Mouse (Mus musculus) spleen, postnatal 36 days (tissue): Measurements from ENCODE around the gene Zfp692.

ENCODE experiments used
- DNase-seq, 2 experiments: peaks; one replicate each; pipeline ENCODE4 v3.0.0; 2022; ENCODE audit warnings: low spot score in 2 of 2, mixed read lengths in 1 of 2

The Zfp692 gene

GRCm38 (mm10) chr11:58307411-58308080 lies 677 bp downstream of the Zfp692 start:
- DNase-seq = peak; percentile 40 to 49

- DNase-seq = no peak
Observed at GRCm38 (mm10) chr11:58308661-58309060, 1.8 kb downstream of the Zfp692 start.

- DNase-seq = no peak
Observed at GRCm38 (mm10) chr11:58314069-58314468, 7.2 kb downstream of the Zfp692 start.

GRCm38 (mm10) chr11:58315536-58316168 lies 8.8 kb downstream of the Zfp692 start:
- no peak for DNase-seq

- no peak for DNase-seq
Observed at GRCm38 (mm10) chr11:58316344-58316743, 9.5 kb downstream of the Zfp692 start.

- DNase-seq = no peak
Observed at GRCm38 (mm10) chr11:58316768-58317390, 10.0 kb downstream of the Zfp692 start.

GRCm38 (mm10) chr11:58322824-58323569 lies 16.1 kb downstream of the Zfp692 start:
- DNase-seq = peak; percentile 97 to 98

- no peak for DNase-seq
Observed at GRCm38 (mm10) chr11:58323570-58324340, 16.9 kb downstream of the Zfp692 start.

- no peak for DNase-seq
Observed at GRCm38 (mm10) chr11:58324614-58325229, 17.9 kb downstream of the Zfp692 start.

GRCm38 (mm10) chr11:58326781-58327180 lies 19.9 kb downstream of the Zfp692 start:
- no peak for DNase-seq

- no peak for DNase-seq
Observed at GRCm38 (mm10) chr11:58329906-58330275, 23.0 kb downstream of the Zfp692 start.

- peak; percentile 90 to 91 for DNase-seq
Observed at GRCm38 (mm10) chr11:58330276-58331148, 23.6 kb downstream of the Zfp692 start, which contains the start of the genes Zfp672 and Sh3bp5l. Gene Zfp672 (minus strand): TSS chr11:58330339. Gene Sh3bp5l (plus strand): TSS chr11:58330724.

GRCm38 (mm10) chr11:58331149-58331495 lies 24.3 kb downstream of the Zfp692 start:
- DNase-seq = no peak

- DNase-seq = no peak
Observed at GRCm38 (mm10) chr11:58331546-58331945, 24.7 kb downstream of the Zfp692 start.

GRCm38 (mm10) chr11:58334746-58335145 lies 27.9 kb downstream of the Zfp692 start:
- DNase-seq = no peak

- no peak for DNase-seq
Observed at GRCm38 (mm10) chr11:58346745-58347144, 39.9 kb downstream of the Zfp692 start.

GRCm38 (mm10) chr11:58350628-58351027 lies 43.8 kb downstream of the Zfp692 start:
- no peak for DNase-seq

GRCm38 (mm10) chr11:58351179-58351578 lies 44.3 kb downstream of the Zfp692 start:
- no peak for DNase-seq

GRCm38 (mm10) chr11:58352681-58353548 lies 46.0 kb downstream of the Zfp692 start:
- peak; percentile 24 to 40 for DNase-seq
